Mouse (Mus musculus): Measurements from ENCODE around the gene Gm5426.
A peak's percentile ranks its signal among the peaks of the same experiment; 100 is the strongest.
"Not testable (repeated sequence)": the region's sequence is repeated elsewhere in the genome, so short reads cannot be mapped to it uniquely, and the experiment has no call there.

Gene Gm5426

DNA sequence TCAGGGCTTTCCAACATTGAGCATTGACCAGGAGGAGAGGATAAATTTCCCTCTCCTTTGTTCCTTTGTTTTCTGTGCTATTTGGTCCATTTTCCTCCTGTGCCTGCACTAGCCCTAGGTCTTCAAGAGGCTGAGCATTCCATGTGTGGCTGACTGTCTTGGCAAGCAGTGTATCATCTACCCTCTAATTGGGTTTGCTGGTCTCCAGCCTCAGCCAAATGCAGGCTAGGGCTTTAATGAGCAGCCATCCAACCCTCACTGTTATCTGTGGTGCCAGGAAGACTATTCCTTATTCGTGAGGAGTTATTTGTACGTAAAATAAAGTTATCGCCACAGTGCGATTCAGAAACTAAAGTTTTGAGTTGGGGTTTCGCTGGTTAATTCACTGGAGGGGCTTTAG is 2.2 kb downstream of the Gm5426 start:
- no peak for DNase-seq (ENCODE audit: low spot score in 2 of 2)

DNA sequence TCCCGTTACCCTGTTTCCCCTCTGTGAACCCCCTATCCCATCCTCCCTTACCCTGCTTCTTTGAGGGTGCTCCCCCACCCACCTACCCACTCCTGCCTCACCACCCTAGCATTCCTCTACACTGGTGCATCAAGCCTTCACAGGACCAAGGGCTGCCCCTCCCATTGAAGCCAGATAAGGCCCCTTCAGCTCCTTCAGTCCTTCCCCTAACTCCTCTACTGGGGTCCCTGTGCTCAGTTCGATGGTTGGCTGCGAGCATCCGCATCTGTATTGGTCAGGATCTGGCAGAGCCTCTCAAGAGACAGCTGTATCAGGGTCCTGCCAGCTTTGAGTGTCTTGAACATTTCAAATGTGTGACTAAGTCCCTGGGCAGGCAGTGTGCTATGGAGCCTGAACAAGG is 2.9 kb downstream of the Gm5426 start:
- not testable (repeated sequence) for DNase-seq (ENCODE audit: low spot score in 2 of 2)

DNA sequence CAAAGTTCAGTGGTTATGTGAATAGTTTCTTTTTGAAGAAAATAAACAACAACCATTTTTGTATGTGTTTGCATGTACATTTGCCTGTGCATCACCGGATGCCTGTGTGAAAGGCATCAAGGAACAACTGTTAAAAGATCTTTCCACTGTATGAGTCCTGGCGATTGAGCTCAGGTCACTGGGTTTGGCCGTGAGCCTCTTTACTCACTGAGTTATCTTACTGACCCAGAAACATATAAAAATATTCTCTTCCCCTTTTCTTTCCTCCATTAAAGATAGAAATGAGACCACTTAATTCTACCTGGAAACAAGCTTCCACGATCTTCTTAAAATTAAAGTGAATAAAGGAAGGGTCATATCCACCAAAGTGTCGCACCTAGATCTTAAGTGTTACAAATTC is 10.2 kb downstream of the Gm5426 start:
- no peak for DNase-seq (ENCODE audit: low spot score in 2 of 2)

DNA sequence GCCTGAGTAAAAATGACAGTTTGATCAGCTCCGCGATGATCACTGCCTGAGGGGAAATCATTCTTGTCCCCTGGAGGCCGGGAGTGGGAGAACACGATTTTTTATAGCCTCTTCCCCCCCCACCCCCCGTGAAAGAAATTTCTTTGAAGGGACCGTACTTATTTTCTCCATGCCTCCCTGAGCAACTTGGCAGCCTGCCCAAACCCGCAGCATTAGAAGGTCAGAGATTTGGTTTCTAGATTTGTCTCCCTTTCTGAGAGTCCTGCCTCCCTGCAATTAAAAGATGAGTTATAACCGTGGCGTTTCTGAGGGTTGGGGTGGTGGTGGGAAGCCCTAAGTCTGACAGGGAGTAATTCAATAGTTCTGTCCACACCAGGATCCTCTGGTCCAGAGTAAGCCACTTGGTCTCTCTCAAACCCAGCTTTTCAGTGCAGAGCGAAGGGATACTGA is 11.9 kb downstream of the Gm5426 start:
- DNase-seq (ENCODE audit: low spot score in 2 of 2): no peak

DNA sequence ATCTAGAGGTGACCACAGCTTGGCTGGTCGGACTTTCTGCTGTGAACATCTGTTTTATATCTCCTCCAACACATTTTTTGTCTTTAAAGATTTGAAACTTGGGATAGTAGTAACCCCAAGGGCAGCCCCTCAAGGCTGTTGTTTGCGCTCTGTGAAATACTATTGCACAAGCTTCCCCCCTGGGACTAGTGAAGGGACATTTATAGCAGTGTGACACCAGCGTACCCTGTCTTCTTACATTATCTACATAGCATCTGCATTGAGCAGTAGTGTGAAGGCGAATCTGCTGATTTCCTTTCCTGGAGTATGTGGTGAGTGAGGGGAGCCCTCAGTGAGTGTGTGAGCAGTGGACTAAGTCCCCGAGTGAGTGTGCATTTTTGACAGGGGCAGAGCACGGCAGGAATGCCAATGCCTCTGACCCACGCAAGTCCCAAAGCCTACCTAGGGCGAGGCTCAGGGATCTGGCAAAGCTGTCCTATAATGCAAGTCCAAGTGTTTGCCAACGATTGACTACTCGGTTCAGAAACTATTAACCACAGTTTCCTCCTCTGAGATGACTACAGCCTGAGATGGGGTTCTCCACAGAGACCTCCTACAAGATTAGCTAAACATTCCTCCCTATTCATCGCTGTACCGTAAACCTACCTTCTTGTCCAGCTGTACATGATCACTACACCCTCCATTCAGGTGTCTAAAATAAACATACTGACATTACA is 14.2 kb downstream of the Gm5426 start:
- peak; percentile 46 to 56 for DNase-seq (ENCODE audit: low spot score in 2 of 2)

DNA sequence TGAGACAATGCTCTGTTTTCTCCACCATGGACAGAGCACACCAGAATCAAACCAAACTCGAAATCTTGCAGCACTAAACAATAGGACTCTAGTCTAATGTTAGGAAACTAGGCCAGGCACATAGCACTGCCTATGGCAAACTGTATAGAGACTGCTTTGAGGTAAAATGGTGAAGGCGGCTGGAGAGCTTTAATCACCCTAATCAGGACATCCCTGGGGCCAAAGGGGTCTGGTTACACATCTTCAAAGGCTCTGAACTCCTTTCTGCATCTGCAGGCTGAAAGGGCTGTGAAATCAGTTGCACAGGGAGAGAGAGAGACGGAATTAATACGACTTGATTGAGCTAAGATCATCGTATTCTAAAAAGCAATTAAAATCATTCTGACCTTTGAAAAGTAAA is 16.9 kb downstream of the Gm5426 start:
- DNase-seq (ENCODE audit: low spot score in 2 of 2): no peak

DNA sequence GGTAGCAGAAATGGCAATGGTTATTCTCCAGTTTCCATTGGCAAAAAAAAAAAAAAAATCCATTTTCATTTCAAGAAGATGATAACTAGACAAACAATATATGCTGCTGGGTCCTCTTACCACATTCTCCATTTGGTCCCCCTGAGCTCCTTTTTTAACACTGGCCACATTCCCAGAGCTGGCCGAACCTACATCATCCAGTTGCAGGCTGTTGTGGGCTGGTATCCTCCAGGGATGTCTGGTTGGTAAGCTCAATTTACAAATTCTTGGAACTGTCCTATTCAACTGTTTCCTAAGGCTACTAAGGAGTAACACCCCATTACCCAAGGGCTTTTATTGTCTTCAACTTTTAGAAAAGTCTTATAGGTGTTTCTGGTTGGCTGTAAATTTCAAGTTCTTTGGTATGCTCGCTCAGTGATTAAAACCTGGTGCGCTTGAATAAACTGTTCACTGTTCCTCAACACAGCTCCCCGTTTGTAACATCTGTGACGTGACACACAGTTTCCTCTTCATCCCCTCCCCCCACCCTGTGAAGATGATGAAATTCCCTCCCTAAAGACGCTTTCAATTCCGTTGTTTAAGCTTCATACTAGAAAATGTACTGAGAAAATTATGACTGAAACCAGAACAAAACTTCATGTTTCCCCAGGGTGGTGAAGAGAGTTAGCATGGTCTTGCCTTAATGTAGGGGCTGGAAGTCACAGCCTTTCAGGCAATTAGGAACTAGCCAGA is 26.7 kb downstream of the Gm5426 start:
- DNase-seq (ENCODE audit: low spot score in 2 of 2): no peak

DNA sequence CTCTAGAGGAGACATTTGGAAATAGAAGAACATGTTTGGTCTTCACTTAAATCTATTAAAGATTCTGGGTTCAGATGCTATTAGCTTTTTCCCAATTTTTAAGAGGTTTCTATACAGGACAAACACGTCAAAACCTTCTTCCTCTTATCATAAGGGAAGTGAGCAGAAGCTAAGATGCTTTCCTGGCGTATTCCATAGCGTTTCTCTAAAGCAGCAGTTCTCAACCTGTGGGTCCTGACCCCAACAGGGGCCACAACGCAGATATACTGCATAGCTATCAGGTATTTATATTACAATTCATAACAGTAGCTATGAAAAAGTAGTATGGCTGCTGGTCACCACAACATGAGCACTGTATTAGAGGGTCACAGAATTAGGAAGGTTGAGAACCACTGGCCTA is 27.4 kb downstream of the Gm5426 start:
- no peak for DNase-seq (ENCODE audit: low spot score in 2 of 2)

DNA sequence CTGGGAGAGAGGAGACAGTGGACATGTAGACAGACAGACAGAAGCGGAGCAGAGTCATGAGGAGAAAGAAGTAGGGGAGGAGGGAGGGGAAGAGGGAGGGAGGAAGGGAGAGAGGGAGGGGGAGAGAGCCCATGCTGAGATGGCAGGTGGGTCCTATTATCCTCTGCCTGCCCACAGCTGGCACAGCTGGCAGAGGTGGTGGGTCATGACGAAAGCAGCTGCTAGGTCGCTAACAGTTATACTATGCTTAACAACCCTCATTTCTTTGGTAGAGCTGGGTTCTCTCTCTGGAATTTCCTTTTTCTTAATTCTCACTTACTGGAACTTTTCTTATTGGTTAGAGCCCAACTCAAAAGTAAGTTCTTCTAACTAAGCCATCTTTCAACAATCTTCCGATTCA is 28.9 kb downstream of the Gm5426 start:
- no peak for DNase-seq (ENCODE audit: low spot score in 2 of 2)

DNA sequence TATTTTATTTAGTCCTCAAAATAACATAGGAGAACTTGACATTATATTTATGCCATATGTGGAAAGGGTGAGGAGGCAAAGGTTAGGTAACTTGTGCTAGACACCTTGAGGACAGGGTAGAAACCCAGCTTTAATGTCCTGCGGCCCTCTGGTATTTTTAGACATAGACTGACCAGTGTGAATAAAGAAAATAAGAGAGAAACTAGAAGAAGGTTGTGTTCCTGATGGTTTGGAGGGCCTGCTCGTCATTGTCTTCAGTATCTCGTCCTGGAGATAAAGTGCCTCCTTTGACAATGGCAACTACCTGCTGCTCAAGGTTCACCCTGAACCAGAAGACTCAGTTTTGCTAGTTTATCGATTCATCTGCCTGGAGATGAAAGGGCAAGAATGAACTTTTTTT is 32.6 kb downstream of the Gm5426 start:
- no peak for DNase-seq (ENCODE audit: low spot score in 2 of 2)

DNA sequence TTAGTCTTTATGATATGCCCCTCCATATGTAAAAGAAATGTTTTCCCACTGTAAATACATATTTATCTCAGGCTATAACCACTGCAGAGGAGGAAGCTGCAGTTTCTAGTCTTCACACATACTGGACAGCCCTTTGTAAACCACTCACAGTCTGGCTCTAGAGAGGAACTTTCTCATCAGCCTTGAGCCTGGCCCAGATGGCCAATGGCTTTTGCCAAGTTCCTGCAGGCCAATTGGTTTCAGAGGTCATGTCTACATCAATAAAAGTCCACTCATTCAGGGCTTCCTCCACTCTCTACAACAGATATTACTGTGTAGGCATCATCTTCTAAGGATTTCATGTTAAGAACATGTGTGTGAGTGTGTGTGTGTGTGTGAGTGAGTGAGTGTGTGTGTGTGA is 35.1 kb downstream of the Gm5426 start:
- DNase-seq (ENCODE audit: low spot score in 2 of 2): peak in 1 of 2 experiments; percentile 23

DNA sequence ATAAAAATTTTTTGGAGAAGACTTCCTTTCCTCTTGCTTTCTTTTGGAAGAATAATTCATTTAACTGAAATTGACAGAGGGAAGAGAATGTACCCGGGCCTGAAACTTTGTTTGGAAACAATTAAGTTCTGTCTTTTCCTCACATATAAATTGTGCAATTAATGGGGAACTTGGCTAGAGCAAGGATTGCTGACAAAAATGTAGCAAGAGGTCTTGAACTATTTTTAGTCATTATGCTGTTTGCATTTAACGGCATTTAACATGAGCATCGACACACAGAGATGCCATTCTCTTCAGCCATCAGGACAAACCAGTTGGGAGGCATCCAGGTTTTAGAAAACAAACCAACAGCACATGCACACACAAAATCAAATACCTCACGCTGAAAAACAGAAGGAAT is 36.6 kb downstream of the Gm5426 start:
- no peak for DNase-seq (ENCODE audit: low spot score in 2 of 2)

DNA sequence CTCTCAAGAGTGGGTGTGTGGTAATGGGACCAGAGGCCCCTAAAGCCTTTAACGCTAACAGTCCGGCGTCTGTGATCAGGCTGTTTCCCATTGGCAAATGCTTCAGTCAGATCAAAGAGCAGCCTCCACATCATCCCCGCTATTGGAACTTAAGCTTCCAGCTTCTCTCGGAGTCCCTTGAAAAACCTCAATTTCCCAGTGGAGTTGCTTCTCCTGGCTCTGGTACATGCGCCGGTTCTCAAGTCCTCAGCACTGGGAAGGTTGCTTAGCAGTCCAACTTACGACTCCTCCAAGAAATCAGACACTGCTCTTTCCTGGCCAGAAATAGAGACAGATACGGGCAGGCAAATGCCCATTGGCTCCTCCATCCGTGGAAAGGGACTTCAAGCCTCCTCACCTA is 37.4 kb downstream of the Gm5426 start:
- DNase-seq (ENCODE audit: low spot score in 2 of 2): no peak

DNA sequence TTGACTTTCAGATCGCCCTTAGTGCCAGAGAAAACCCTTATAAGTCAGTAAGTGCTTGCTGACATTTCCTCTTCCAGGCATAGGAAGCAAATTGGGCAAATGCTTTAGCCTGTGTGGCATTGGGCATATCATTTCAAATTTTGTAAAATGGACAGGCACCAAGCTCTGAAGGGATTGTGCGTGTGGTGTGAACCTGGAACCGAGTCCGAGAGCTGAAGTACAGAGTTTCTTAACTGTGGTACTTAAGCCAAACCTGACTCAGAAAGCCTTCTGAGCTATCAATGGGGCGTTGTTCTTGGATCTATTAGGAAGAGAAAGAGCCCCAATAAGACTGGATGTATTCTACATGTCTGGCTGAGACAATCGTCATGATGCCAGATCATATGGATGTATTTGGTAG is 40.5 kb downstream of the Gm5426 start:
- no peak for DNase-seq (ENCODE audit: low spot score in 2 of 2)

DNA sequence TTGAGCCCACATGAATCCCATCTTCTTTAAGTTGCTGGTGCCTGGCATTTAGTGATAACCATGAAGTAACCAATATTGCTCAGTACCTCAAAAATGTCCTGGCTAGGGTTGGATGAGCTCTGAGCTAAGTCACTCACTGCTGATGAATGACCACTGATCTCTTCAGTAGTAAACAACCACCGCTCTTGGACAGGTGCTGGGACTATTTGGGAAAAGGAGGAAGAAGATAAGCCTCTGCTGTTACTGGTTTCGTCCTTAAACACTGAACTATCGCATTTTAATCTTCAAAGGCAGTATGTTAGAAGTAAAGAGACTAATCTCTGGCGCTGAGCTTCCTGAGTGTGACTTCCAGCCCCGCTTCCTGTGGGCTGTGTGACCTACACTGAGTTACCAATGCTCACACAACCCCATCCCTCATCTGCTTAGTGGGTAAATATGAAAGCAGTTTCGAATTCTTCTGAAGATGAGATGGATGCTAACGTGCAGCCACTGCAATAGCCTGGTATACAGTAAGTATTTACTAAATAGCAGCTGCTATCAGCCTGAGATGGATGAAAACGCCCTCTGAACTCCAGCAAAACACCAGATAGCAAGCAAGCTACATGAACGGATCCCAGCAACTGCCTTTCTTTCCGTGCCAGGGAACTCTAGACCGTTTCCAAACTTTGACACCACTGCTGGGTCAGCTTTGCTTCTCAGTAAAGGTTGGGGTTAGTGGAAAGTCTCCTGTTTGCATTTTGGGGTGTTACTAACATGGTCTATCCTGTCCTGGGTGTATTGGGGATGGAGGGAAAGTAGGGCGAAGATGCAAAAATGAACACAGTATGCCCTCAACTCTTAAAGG is 44.4 kb downstream of the Gm5426 start:
- no peak for DNase-seq (ENCODE audit: low spot score in 2 of 2)

DNA sequence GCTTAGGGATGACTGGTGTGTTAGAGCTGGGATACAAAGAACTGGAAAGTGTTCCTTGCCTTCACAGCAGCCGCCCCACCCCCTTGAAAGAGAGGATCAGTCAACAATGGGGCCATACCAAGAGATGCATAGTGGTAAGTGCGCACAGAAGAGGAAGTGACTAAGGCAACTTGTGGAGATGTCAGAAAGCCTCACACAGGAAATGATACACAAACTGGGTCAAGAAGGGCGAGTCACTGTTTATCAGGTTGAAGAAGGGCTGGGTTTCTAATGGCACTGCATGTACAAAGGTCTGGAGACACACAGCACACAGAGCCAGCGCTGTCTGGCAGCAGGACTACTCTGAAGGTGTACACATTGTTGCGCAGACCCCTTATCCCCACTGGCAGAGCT is 45.0 kb downstream of the Gm5426 start:
- DNase-seq (ENCODE audit: low spot score in 2 of 2): peak in 1 of 2 experiments; percentile 30

DNA sequence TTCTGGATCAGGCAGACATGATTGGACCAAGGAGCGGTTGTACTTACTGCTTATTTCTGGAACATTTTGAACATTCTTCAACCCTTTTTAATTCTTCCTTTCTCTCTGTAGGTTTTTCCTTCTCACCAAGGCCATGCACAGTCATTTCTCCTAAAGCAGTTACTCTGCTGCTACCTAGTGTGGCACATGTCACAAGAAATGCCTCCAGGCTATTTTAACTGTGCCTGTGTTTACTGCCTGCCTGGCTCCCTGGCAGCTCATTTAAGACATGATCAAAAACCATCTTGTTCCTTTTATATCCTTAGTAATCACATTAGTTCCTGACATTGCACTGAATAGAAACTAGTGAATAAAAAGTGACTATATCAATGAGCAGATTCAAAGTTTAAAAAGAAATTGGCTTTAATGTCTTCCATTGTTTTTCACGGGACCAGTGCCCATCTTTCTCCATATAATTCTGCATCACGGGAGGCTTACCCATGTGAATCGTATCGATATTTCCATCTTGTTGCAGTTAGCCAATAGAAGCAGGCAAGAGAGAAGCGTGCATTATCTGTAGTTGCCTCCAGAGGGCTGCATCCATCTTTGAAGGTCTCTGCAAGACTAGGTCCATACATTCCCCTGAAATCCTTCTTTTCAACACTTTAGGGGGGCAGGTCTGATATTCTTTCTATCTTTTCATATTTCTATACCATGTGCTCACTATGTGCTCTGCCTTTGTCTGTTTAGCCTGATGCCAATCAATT is 45.7 kb downstream of the Gm5426 start:
- DNase-seq (ENCODE audit: low spot score in 2 of 2): no peak

DNA sequence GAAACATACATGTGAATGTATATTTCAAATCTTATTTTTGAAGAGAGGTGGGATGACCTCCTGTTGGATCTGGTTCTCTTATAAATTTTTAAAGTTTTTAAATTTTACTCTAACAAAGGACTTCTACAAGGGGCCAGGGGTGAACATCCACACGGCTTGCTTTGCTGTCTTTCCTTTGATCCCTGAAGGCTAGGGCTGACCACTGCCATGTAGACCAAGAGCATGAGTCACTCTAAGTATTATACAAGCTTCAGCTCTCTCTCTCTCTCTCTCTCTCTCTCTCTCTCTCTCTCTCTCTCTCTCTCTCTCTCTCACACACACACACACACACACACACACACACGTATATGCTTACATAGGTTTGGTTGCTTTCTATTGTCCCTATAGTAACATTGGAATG is 48.6 kb downstream of the Gm5426 start:
- no peak for DNase-seq (ENCODE audit: low spot score in 2 of 2)

DNA sequence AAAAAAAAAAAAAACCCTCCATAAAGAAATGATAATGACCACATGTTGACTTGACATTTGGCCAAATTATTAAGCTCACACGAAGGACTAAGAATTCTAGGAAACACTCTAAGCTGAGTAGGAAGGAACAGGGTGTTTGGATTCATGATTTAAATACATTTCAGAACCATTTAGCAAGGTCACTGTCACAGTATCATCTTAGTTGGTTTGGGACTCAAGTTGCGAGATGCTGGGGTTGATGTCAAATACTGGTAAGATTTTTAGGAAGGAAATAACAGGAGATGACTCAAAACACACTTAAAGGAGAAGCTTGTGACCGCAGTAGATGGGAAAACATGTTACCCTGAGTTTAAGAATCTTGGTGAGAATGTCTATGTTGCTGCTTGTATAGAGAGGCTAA is 49.2 kb downstream of the Gm5426 start:
- DNase-seq (ENCODE audit: low spot score in 2 of 2): no peak

Data from heart, adult 9 months (tissue).